Mouse (Mus musculus) neural tube, embryonic 14.5 days (tissue): ENCODE measurements around the gene Vmn1r138. TPM values are rescaled to one million over a fixed set of nuclear protein-coding genes. Genes with fewer than 3 reads are reported as not detected.
"Not testable (repeated sequence)": the region's sequence is repeated elsewhere in the genome, so short reads cannot be mapped to it uniquely, and the experiment has no call there.

Experiments used
- ATAC-seq: fragments of 200-750 bp; cut with Nextera tagmentation; 2 replicates; pipeline ENCODE4 v1.8.0; 2017; ENCODE audit warnings: low read depth, mild to moderate bottlenecking, moderate TSS enrichment, moderate library complexity
- H3K27ac ChIP-seq: fragments of 300-500 bp; sonication (generic); 2 replicates; pipeline ENCODE4 v1.5.1; 2014; ENCODE audit warnings: low read depth, mild to moderate bottlenecking, control low read depth, low read length, moderate library complexity, mixed read lengths
- H3K27me3 ChIP-seq: fragments of 300-500 bp; sonication (generic); 2 replicates; pipeline ENCODE4 v1.6.1; 2014; ENCODE audit warnings: low read length; ENCODE audit not compliant: control insufficient read depth, insufficient read depth
- H3K36me3 ChIP-seq: fragments of 300-500 bp; sonication (generic); 2 replicates; pipeline ENCODE4 v1.6.1; 2014; ENCODE audit warnings: low read length, mixed read lengths; ENCODE audit not compliant: control insufficient read depth, insufficient read depth
- H3K4me1 ChIP-seq: fragments of 300-500 bp; sonication (generic); 2 replicates; pipeline ENCODE4 v1.6.1; 2014; ENCODE audit warnings: low read length; ENCODE audit not compliant: control insufficient read depth, insufficient read depth
- H3K4me2 ChIP-seq: fragments of 300-500 bp; sonication (generic); 2 replicates; pipeline ENCODE4 v1.6.1; 2014; ENCODE audit warnings: mild to moderate bottlenecking, low read depth, low read length, control low read depth
- H3K4me3 ChIP-seq: fragments of 300-500 bp; sonication (generic); 2 replicates; pipeline ENCODE4 v1.5.1; 2014; ENCODE audit warnings: low read depth, low read length, control low read depth, mixed read lengths
- H3K9ac ChIP-seq: fragments of 300-500 bp; sonication (generic); replicated peaks from 2 replicates; pipeline ENCODE4 v1.6.1; 2014; ENCODE audit warnings: low read depth, mild to moderate bottlenecking, control low read depth, low read length, mixed read lengths
- H3K9me3 ChIP-seq: fragments of 300-500 bp; sonication (generic); 2 replicates; pipeline ENCODE4 v1.6.1; 2016; ENCODE audit warnings: low read length; ENCODE audit not compliant: control insufficient read depth
- WGBS: fragments of 180-500 bp; shearing (Covaris S2); extraction: QIAGEN DNeasy Blood & Tissue Kit; methylation state at CpG from one replicate; pipeline ENCODE4 v1.1.7; 2014; 5-methylcytosine and 5-hydroxymethylcytosine counted together
- polyA plus RNA-seq: library from polyadenylated mRNA; unstranded; fragments of >200 nt; fragmentation: Nextera tagmentation; extraction: Ambion mirVana; gene quantifications from 2 replicates; pipeline ENCODE4 v1.2.1, GENCODE M21; 2014

Vmn1r138 gene
- not detected in 2 replicates for polyA plus RNA-seq

- H3K27me3 ChIP-seq, H3K4me1 ChIP-seq, H3K4me3 ChIP-seq, H3K27ac ChIP-seq, H3K4me2 ChIP-seq, ATAC-seq, H3K9ac ChIP-seq, H3K36me3 ChIP-seq, H3K9me3 ChIP-seq: not testable (repeated sequence)
- WGBS: no CpG with 5 or more reads among the region's 2 CpGs
Observed at GRCm38 (mm10) chr7:22028797-22029196, at the start of gene Vmn1r138. Gene Vmn1r138 (minus strand): TSS chr7:22028897.

GRCm38 (mm10) chr7:22068757-22069156 is 40.1 kb upstream of the Vmn1r138 start, which contains the start of gene Vmn1r139:
Gene Vmn1r139 (plus strand): TSS chr7:22069057.
- not testable (repeated sequence) for ATAC-seq, H3K9ac ChIP-seq, H3K36me3 ChIP-seq, H3K27me3 ChIP-seq, H3K4me1 ChIP-seq, H3K9me3 ChIP-seq, H3K27ac ChIP-seq, H3K4me3 ChIP-seq, H3K4me2 ChIP-seq
- WGBS: no CpG with 5 or more reads among the region's 7 CpGs

- H3K27me3 ChIP-seq, H3K27ac ChIP-seq, H3K9ac ChIP-seq, H3K4me2 ChIP-seq, H3K36me3 ChIP-seq, H3K4me1 ChIP-seq, H3K9me3 ChIP-seq, H3K4me3 ChIP-seq, ATAC-seq: not testable (repeated sequence)
- WGBS: no CpG with 5 or more reads among the region's 1 CpGs
Observed at GRCm38 (mm10) chr7:22056205-22056604, 27.5 kb upstream of the Vmn1r138 start, which contains the start of gene Gm6176. Gene Gm6176 (minus strand): TSS chr7:22056305.

- H3K9ac ChIP-seq, H3K4me2 ChIP-seq, H3K36me3 ChIP-seq, H3K27me3 ChIP-seq, H3K9me3 ChIP-seq, H3K4me3 ChIP-seq, ATAC-seq, H3K4me1 ChIP-seq, H3K27ac ChIP-seq: not testable (repeated sequence)
- WGBS: no CpG with 5 or more reads among the region's 3 CpGs
Observed at GRCm38 (mm10) chr7:21994287-21994686, 34.4 kb downstream of the Vmn1r138 start, which contains the start of gene Vmn1r137. Gene Vmn1r137 (plus strand): TSS chr7:21994587.

Other genes starting within 250 kb of the Vmn1r138 start
- not detected in 2 replicates for gene Gm4177, start 232.2 kb downstream of the Vmn1r138 start, polyA plus RNA-seq
- gene Vmn1r135, start 196.5 kb downstream of the Vmn1r138 start, polyA plus RNA-seq: not detected in 2 replicates
- gene Gm5725, start 184.6 kb downstream of the Vmn1r138 start, polyA plus RNA-seq: not detected in 2 replicates
- not detected in 2 replicates for gene Gm5891, start 107.6 kb downstream of the Vmn1r138 start, polyA plus RNA-seq
- not detected in 2 replicates for gene Vmn1r137, start 34.3 kb downstream of the Vmn1r138 start, polyA plus RNA-seq
- gene Gm6176, start 27.4 kb upstream of the Vmn1r138 start, polyA plus RNA-seq: not detected in 2 replicates
- gene Vmn1r139, start 40.2 kb upstream of the Vmn1r138 start, polyA plus RNA-seq: not detected in 2 replicates
- not detected in 2 replicates for gene Gm16451, start 89.3 kb upstream of the Vmn1r138 start, polyA plus RNA-seq
- gene Gm10666, start 105.8 kb upstream of the Vmn1r138 start, polyA plus RNA-seq: not detected in 2 replicates
- not detected in 2 replicates for gene Vmn1r142, start 135.1 kb upstream of the Vmn1r138 start, polyA plus RNA-seq
- not detected in 2 replicates for gene Vmn1r143, start 160.5 kb upstream of the Vmn1r138 start, polyA plus RNA-seq
- not detected in 2 replicates for gene Gm8653, start 172.4 kb upstream of the Vmn1r138 start, polyA plus RNA-seq
- not detected in 2 replicates for gene Gm8453, start 200.6 kb upstream of the Vmn1r138 start, polyA plus RNA-seq